Comparison of ENCODE assay signal across 8 mouse cellular contexts in genomic region chr9:69398453-69398850, GRCm38 (mm10). TPM values are rescaled to one million over a fixed set of nuclear protein-coding genes. Genes with fewer than 3 reads are reported as not detected.
DNase-seq lines count a peak whose midpoint lies in the region; ATAC-seq and TF ChIP-seq lines count a peak whose summit lies in the region.

No protein-coding gene starts in this region.

- peak overlapping the region; percentile 70 to 94 for H3K4me3 ChIP-seq in heart, embryonic 14.5 days (ENCODE audit: control insufficient read depth in 1 of 2, insufficient read depth in 1 of 2, low read depth in 1 of 2, low read length in 2 of 2)
- peak overlapping the region; percentile 94 for H3K4me3 ChIP-seq in G1E (ENCODE audit: low read depth, low read length)
- H3K4me3 ChIP-seq in megakaryocyte, embryonic 14.5 days (replicated peaks), result peak overlapping the region; percentile 97

- H3K4me1 ChIP-seq in heart, embryonic 14.5 days (ENCODE audit: control insufficient read depth in 2 of 2, insufficient read depth in 2 of 2, low read length in 2 of 2), result peaks cover 0 to 8% of the 10 kb centered on the region in 2 experiments; a peak in 3 of 4 replicates
- H3K4me1 ChIP-seq in G1E (ENCODE audit: insufficient read depth, low read depth, low read length), result peaks cover 18% of the 10 kb centered on the region
- peaks cover 27% of the 10 kb centered on the region for H3K4me1 ChIP-seq in megakaryocyte, embryonic 14.5 days

- no peak for TF ChIP-seq CTCF in G1E (IDR thresholded peaks at IDR 0.05; ENCODE audit: low read depth, low read length)

- no peaks in the 10 kb centered on the region for H3K9me3 ChIP-seq in heart, embryonic 14.5 days (ENCODE audit: control insufficient read depth, low read length)
- no peaks in the 10 kb centered on the region for H3K9me3 ChIP-seq in G1E (replicated peaks)
- H3K9me3 ChIP-seq in megakaryocyte, embryonic 14.5 days, result no peaks in the 10 kb centered on the region

- intact Hi-C loops in heart, postnatal 14 days (cut with DNase I), result no loop called here

- no peak for DNase-seq in heart, postnatal 14 days
- DNase-seq in G1E (ENCODE audit: low spot score), result peak; percentile 8
- no peak for DNase-seq in cerebellum, postnatal 10 days
- no peak for DNase-seq in ovary, postnatal 10 days (ENCODE audit: low spot score)
- DNase-seq in ovary, postnatal 36 days (ENCODE audit: low spot score), result no peak

- H3K27ac ChIP-seq in heart, embryonic 14.5 days (replicated peaks in 1 of 2; ENCODE audit: control insufficient read depth in 1 of 2, insufficient read depth in 1 of 2, low read depth in 2 of 2, low read length in 2 of 2), result peak overlapping the region; percentile 92 to 97

- H3K9ac ChIP-seq in heart, embryonic 14.5 days (ENCODE audit: low read length), result peak overlapping the region; percentile 89

- no peak for ATAC-seq in heart, embryonic 14.5 days (ENCODE audit: insufficient number of reproducible peaks, insufficient read depth, low FRiP score, low read depth)
- no peak for ATAC-seq in G1E (ENCODE audit: extremely low read depth, insufficient number of reproducible peaks, low FRiP score, poor library complexity, severe bottlenecking)
- ATAC-seq in granulocyte monocyte progenitor cell, adult 5-6 weeks (replicated peaks; ENCODE audit: poor library complexity, severe bottlenecking), result peak; percentile 33

- peak overlapping the region; percentile 93 for H3K4me2 ChIP-seq in heart, embryonic 14.5 days (ENCODE audit: low read length)

- 18% methylated on average over 10 of the region's 10 CpGs for WGBS in heart, embryonic 14.5 days

- no peaks in the 10 kb centered on the region for H3K27me3 ChIP-seq in heart, embryonic 14.5 days (ENCODE audit: control insufficient read depth, insufficient read depth, low read length)
- H3K27me3 ChIP-seq in G1E (ENCODE audit: insufficient read depth, low read length), result no peaks in the 10 kb centered on the region
- H3K27me3 ChIP-seq in megakaryocyte, embryonic 14.5 days (replicated peaks), result no peaks in the 10 kb centered on the region

- peaks cover 14% of the 10 kb centered on the region for H3K36me3 ChIP-seq in heart, embryonic 14.5 days (ENCODE audit: control insufficient read depth, insufficient read depth, low read length)
- H3K36me3 ChIP-seq in G1E (replicated peaks), result peaks cover 17% of the 10 kb centered on the region
- peaks cover 14% of the 10 kb centered on the region for H3K36me3 ChIP-seq in megakaryocyte, embryonic 14.5 days (replicated peaks; ENCODE audit: low read length)

RNA-seq across cellular contexts. Expression of gene Ice2, which starts 0.7 kb away (rescaled TPM):
- 10.9 and 13.9 TPM in 2 replicates for polyA plus RNA-seq in heart, embryonic 14.5 days (2014; fragmentation: Nextera tagmentation; extraction: Ambion mirVana)
- 1 to 10 TPM; 8.6 to 8.8 TPM for total RNA-seq in heart, postnatal 14 days (2021)
- total RNA-seq in G1E (2014; fragmentation: Nextera tagmentation) (44.6 and 44.9 TPM in 2 replicates), G1E (2017) (22.8 and 29.1 TPM in 2 replicates)
- polyA plus RNA-seq in G1E (2012), result 0.99 TPM in 2 replicates
- total RNA-seq in granulocyte monocyte progenitor cell, adult 5-6 weeks (2014; fragmentation: Nextera tagmentation), result 27.2 and 27.5 TPM in 2 replicates
- total RNA-seq in granulocyte monocyte progenitor cell, adult 5-6 weeks (2017), result 16.4 and 27.1 TPM in 2 replicates
- polyA plus RNA-seq in megakaryocyte, embryonic 14.5 days (2012; ENCODE audit: insufficient read depth, low replicate concordance), result 0.39 TPM in 1 of 2 replicates, not detected in the other

RNA-seq across cellular contexts. Expression of gene Anxa2, which starts 55.0 kb away (rescaled TPM):
- 532 and 550 TPM in 2 replicates for polyA plus RNA-seq in heart, embryonic 14.5 days (2014; fragmentation: Nextera tagmentation; extraction: Ambion mirVana)
- 100 to 1,000 TPM; 119 to 146 TPM for total RNA-seq in heart, postnatal 14 days (2021)
- 19.3 and 27.3 TPM in 2 replicates for total RNA-seq in G1E (2014; fragmentation: Nextera tagmentation)
- total RNA-seq in G1E (2017), result 56.9 and 63.3 TPM in 2 replicates
- 5.6 and 7.3 TPM in 2 replicates for polyA plus RNA-seq in G1E (2012)
- total RNA-seq in granulocyte monocyte progenitor cell, adult 5-6 weeks (2014; fragmentation: Nextera tagmentation), result 119 and 132 TPM in 2 replicates
- 95.9 and 98.4 TPM in 2 replicates for total RNA-seq in granulocyte monocyte progenitor cell, adult 5-6 weeks (2017)
- polyA plus RNA-seq in megakaryocyte, embryonic 14.5 days (2012; ENCODE audit: insufficient read depth, low replicate concordance), result 6.0 TPM in 1 of 2 replicates, not detected in the other
